Mouse (Mus musculus) urinary bladder, postnatal 4 days (tissue): ENCODE measurements at regions not wholly inside any gene's neighbourhood (a gene's known extent, or its start where the extent isn't known, plus 50 kb on each side); places are given as distances from the start of the nearest gene placed in this dataset.

ENCODE experiments used
- DNase-seq, 2 experiments: peaks; one replicate each; pipeline ENCODE4 v3.0.0; 2021 to 2022; ENCODE audit warnings: low spot score in 2 of 2

DNA sequence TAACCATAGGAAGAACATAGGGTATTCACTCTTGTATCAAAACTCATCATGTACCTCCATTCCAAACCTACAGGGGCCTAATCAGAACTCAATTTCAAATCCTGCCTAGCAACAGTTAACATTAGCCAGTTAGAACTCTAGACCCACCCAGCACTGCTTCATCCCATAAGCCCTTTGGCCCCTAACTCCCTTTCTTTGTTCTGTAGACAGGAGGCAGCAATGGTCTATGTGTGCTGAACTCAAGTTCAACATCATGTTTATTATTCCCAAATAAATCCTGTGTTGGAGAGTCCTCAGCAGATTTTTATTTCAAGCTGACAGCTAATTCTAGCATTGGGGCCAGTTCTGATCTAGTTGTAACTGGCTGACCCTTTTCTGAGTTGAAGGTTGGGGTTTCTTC lies 112.2 kb downstream of the Ipo8 start:
- no peak for DNase-seq

DNA sequence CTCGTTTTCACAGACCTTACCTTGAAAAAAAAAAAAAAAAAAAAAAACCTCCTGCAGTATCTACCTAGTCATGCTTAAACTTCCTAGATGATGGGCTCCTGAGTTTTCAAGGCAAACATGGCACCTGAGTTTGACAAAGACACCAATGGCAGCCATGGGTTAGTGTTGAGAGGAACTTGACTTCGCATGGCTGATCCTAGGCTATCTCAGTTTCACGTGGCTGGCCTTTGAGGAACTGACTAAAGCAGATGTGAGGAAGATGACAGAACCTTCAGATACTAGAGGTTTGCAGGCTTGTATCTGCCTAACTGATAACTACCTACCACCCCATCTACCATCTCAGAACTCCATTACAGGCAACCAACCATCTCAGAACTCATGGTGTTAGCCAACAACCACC lies 120.9 kb downstream of the Ipo8 start:
- DNase-seq, result no peak

DNA sequence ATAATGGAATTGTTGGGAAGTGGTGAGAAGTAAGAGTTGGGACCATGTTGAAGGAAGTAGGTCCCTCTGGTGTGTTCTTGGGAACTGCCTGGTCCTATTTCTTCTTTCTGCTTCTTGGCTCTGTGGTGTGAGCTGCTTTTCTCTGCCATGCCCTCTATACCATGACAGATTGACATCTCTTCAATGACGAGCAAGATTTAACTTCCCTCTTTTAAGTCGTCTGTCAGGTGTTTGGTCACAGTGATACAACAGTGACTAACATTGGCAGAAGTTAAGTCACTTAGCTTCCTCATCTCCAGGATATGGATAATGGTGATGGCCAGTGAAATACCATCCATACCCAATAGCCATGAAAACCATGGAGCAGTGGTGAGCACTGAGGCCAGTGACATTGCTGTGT lies 122.9 kb downstream of the Ipo8 start:
- no peak for DNase-seq

DNA sequence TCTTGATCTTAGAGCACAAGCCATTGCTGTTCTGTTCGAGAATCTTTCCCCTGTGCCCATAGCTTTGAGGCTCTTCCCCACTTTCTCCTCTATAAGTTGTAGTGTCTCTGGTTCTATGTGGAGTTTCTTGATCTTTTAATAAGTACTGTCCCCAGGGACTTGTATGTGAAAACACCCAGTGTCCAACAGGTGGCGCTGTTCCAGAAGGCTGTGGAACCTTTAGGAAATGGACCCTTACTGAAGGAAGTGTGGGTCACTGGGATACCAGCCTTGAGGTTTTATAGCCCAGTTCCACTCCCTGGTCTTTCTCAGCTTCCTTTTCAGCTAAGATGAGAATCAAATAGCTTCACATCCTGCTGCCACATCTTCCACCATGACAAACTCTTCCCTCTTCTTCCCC lies 125.6 kb downstream of the Ipo8 start:
- no peak for DNase-seq

DNA sequence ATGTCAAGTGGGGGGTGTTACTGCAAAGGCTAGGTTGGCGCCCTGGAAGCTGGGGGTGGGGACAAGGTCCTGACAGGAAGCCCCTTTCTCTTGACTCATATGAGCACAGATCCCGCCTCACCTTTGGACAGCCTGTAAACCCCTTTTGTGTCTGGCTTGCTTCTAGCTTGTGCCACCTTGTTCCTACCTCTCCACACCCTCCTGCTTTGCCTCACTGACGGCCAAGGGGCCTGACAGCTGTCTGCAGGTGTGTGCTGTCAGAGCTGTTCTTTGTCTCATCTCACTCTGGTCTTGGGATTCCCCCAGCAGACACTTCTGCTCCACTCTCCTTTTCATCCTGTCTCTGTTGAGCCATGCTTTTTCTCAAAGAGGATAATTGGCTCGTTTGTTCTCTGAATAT lies 137.9 kb downstream of the Ipo8 start:
- no peak for DNase-seq

DNA sequence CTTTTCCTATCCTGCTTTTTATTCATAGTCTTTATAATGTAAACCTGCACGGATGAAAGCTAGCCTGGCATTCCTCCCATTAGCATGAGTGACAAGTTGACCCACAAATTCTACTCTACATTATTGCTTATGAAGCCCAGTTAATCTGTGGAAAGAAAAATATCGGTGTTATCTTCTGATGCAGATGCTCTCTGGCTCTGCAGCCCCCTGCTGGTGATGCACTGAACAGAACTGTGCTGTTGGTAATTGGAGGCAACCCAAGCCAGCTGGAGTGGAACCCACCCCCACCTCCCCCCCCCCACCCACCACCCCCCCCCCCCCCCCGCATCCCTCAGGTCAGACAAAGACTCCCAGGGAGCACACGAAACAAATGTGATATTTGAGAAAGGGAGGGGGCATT lies 143.5 kb downstream of the Ipo8 start:
- peak; percentile 30 to 64 for DNase-seq

DNA sequence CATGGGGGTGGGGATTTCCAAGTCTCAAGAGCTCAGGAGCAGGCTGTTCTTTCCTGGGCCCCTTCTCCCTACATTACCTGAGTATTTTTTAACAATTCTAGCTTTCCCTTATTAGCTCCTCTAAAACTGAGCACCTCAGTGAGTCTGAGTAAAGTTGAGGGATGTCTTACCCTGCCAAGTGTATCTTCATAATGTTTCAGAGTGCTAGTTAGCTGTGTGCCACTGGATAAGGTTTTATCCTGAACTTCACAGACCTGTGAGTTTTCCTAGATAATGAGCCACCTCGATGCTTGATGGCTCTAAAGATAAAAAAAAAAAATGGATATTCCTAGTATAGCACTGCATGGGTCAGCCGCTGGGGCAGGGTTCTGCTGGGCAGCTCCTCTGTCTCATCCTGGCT lies 171.1 kb downstream of the Ipo8 start:
- DNase-seq, result no peak

DNA sequence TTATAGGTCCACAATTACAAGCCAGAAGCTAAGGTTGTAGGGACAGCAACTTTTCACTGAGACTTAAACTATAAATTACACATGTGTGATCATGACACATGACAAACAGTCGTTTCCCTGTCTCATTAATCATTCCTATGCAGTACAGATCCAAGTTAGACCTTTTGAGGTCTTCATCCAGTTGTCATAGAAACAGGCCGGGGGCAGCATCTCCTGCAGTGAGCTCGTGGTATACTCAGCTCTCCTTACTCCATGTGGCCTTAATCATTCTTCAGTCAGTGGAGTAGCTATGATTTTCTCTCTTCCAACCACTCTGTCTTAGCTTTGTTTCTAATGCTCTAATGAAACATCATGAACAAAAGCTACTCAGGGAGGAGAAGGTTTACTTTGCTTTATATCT lies 178.1 kb downstream of the Ipo8 start:
- no peak for DNase-seq

DNA sequence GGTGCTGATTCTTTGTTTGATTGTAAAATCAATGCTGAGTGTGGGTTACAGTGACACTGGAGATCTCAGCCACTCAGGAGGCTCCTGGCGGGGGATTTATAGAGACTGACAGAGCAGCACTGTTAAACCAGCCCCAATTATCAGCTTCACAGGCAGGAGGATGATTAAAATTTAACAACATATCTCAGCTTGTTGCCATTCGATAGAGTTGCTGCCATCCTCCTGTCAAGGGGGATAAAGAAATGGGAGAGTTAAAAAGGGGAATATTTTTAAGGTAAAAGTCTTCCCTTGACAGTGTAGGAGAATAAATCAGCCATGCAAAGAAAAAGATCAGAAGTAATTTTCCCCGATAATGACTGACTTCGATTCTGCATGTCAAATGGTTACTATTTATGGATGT lies 178.8 kb downstream of the Ipo8 start:
- DNase-seq, result no peak

DNA sequence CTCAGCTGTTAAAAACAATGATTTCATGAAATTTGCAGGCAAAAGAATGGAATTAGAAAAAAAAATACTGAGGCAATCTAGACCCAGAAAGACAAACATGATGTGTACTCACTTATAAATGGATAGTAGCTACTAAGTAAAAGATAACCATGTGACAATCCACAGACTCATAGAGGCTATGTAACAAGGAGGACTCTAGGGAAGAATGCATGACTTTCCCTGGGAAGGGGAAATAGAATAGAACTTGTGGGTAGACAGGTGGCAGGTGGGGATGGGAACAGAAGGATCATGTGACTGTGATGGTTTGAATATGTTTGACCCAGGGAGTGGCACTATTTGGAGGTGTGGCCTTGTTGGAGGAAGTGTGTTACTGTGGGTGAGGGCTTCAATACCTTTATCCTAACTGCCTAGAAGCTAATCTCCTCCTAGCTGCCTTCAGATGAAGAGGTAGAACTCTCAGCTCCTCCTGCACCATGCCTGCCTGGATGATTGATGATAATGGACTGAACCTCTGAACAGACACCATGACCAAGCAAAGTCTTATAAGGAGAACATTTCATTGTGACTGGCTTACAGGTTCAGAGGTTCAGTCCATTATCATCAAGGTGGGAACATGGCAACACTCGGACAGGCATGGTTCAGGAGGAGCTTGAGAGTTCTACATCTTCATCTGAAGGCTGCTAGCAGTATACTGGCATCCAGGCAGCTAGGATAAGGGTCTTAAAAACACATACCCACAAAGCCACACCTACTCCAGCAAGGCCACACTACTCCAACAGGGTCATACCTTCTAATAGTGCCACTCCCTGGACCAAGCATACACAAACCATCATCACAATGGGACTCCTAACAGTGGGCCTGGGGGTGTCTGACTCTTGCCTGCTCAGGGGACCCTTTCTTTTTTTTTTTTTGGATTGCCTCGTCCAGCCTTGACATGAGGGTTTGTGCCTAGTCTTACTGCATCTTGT lies 183.6 kb downstream of the Ipo8 start:
- no peak for DNase-seq

DNA sequence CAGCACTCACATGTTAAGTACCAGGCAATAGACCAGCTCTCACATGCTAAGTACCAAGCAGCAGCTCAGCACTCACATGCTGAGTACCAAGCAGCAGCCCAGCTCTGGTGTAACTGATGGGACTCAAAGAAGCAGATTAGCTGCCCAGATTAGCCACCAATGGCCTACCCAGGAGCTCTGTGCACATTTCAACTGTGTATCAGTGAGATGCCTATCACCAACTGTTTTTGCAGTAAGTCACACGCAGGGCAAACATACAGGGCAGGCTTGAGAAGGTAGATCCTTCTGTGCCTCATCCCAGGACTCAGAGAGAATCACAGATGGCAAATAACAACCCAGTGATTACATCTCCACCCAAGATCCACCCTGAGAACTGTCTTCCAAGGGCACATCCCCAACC lies 190.7 kb downstream of the Ipo8 start:
- DNase-seq, result no peak

DNA sequence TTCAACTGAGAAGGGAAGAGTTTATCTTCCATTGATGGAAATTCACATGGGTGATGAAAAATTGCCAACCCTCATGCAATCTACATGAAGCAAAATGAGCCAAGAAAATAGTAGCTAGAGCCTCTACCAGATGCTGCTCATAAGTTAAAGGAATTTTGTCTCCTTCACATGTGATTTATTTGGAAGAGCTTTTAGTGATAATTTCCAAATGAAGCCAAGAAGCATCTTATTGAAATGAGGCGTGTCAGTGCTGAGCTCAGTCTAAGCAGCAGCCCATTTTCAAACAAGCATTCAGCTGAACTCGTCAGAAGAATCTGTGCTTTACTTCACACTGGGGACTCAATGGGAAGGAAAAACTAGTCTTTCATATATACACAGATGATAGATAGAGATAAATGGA lies 190.0 kb upstream of the Tmtc1 start:
- no peak for DNase-seq

DNA sequence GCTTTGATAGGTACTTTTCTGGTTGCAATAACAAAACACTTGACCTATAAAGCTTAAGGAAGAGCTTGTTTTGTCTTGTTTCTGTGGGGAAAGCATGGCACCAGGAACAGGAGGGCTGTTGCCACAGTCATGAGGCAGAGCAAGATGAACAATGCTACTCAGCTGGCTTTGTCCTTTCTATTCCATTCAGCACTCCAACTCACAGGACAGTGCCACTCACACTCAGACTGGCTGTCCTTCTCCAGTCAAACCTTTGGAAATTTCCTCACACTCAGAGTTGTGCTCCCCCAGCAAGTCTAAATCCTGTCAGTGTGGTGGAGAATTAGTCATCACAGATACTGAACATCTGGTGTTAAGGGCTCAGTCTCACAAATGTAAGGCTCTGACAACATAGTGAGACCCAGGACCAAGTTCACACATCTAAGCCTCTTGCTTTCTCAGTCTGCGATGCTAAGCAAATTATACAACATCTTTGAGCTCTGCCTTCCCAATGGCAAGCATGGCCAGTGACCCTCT lies 183.0 kb upstream of the Tmtc1 start:
- no peak for DNase-seq

DNA sequence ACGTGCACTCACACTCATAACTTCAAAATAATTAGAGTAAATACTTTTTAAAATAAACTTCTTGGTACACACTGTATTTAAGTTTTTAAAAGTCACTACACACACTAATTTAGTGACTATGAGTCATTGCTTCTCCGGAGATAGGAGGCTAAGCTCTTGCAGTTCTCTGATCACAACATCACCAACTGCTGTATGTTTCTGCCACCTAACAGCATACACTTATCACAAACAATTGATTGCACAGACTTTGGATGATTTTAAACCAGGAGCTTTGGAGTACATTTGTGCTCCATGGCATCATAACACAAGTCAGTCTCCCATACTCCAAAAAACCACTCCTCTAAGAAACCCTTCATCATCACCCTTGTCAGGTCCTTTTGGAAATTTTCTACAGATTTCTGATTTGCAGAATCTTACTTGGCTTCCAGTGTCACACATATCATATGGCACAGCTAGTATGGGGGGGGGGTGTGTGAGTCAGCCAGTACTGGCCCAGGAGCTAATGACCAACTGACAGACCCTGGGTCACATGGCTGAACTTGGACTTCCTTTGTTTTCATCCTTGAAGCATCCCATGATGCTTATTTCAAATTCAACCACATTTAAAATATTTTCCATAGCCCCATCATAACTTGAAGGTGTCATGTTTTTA lies 179.1 kb upstream of the Tmtc1 start:
- DNase-seq, result no peak

DNA sequence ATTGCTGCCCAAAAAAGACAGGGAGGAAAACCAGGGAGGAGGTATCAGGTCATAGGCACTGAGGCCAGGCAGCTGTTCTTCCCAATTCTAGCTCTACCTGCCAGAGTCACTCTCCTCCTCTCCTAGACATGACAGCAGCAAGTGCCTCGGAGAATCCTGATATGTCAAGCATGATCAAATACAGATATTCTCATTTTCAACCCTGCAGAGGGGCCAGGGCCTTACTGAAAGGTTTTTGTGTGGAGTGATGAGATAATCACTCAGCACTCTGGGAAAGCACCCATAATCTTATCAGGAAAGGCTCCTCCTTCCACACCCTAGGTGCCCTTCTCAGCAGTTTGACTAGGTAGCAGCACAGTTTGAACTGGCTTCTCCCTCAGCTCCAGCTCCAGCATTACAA lies 175.8 kb upstream of the Tmtc1 start:
- no peak for DNase-seq

DNA sequence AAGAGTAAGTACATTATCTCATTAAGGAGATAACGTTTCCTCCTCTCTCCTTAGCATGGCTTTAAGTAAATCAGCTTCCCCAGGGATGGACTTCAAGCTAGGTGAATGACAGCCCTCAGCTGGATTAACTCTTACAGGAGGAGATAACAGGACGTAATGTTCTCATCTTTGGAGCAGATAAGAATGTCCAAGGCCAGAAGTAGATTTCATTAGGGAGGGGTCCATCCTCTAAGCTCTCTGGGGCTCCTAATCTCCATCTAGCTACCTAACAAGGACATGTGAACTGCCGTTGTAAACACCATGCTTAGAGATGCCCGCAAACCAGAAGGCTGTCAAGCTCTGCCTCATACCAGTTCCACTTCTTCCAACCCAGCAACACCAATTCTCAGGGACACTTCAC lies 171.7 kb upstream of the Tmtc1 start:
- DNase-seq, result no peak

DNA sequence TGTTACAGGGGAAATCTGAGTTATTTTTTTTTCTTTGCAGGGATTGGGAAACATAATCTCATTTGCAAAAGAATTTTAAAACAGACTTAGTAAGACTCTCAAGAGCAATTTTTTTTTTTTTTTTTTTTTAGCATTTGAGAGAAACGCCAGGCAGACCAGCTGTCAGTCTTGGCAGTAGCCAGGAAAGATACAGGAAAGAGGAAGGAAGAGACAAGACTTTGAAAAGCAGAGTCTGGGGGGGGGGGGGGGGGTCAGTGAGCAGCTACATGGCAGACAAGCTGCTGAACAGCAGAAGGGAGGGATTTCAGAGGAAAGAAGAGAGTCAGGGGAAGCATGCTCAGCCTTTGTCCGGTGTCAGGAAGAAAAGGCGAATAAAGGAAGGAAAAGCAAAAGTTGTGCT lies 171.3 kb upstream of the Tmtc1 start:
- DNase-seq, result no peak

DNA sequence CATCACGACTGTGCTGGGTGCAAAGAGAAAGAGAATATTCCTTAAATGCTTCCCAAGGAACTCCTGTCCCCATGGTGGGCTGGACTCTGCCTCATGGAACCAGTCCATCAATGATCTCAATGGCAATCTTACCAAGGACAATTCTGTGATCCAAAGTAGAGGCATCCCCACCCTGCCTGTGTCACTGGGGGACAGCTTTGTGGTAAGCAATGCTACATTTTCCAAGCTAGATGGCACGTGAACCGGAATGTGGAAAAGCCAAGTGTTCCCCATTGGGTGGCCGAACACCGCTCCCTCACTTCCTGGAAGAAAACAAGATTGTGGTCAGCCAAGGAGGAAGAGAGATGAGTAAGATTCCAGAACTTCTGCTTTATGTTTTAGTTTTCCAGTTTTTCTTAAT lies 164.7 kb upstream of the Tmtc1 start:
- no peak for DNase-seq

DNA sequence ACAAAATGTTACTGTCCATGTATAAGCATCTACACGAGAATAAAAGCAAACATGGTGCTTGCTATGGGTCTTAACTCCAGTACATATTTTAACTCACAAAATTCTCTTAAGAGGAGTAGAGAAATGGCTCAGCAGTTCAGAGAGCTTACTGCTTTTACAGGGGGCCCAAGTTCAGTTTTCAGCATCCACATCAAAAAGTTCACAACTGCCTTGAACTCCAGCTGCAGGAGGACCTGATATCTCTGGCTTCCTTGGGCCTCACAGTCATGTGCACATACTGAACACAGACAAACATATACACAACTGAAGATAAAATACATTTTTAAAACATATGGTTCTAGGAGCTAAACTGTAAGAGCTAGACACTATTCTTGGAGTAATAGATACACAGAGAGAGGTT lies 161.0 kb upstream of the Tmtc1 start:
- DNase-seq, result no peak

DNA sequence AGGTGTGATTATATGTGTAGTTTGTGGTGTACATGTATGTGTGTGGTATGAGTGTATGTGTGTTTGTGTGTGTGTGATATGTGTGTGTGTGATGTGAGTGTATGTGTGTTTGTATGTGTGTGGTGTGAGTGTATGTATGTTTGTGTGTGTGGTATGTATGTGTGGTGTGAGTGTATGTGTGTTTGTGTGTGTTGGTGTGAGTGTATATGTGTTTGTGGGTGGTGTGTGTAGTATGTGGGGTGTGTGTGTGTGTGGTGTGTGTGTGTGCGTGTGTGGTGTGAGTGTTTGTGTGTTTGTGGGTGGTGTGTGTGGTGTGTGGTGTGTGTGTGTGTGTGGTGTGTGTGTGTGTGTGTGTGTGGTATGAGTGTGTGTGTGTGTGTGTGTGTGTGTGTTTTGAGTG lies 160.6 kb upstream of the Tmtc1 start:
- DNase-seq, result no peak

DNA sequence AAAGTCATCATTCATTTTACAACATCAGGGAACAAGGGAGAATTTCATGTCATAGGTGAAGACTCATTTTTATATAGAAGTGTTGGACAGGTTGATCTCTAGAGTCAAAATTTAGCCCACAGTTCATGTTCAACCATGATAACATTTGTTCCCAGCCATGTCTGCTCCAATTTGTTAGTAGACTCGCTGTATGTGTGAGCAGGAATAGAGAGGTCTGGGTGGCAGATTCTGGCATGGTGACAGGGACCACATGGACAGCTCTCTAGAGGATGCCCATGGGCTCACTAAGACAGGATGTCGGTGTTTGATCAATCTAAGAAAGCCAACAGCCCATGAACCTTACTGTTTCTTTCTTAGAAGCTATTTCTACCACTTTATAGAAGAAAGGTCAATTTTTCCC lies 159.7 kb upstream of the Tmtc1 start:
- no peak for DNase-seq

DNA sequence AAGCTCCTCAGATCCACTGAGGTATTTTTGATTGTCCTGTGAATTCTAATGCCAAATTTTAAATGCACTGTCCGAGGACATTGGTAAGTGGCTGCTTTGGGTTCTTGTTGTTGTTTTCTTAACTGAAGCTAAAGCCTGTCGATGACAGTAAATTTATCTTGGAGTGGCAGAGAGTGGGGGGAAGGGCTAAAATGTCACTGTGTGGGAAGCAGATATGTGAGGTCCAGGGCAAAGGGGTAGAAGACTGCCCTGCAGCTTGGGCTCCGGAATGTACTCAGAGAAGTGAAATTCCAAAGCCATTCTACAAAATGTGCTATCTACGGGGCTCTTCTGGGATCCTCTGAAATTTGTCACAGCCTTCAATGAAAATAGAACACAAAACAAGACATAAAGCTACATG lies 159.3 kb upstream of the Tmtc1 start:
- DNase-seq, result no peak

DNA sequence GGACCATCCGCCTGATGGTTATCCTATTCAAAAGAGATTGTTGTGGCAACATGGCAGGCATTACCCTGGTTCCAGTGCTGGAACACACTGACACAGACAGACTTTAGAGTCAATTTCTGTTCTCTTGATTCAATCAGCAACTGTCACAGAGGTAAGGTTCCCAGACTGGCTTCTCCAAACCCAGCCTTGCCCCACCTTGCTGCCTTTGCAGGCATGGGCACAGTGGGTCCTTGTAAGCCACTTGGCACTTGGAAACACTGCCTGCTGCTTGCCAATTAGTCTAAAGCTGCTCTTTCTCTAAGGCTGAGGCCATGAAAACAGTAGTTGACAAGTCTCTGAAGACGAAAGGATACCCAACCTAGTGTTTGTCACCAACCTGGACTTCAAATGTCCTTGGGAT lies 158.7 kb upstream of the Tmtc1 start:
- no peak for DNase-seq
